Mouse (Mus musculus) brain, embryonic 14.5 days (tissue): ENCODE results near the gene Ogdhl. TPM values are rescaled to one million over a fixed set of nuclear protein-coding genes. Genes with fewer than 3 reads are reported as not detected.
A peak's percentile ranks its signal among the peaks of the same experiment; 100 is the strongest.

Experiments used
- DNase-seq: peaks from one replicate; pipeline ENCODE4 v3.0.0-alpha.2; 2011; ENCODE audit warnings: low read depth
- CTCF ChIP-seq: fragments of 200-500 bp; IDR thresholded peaks from 2 replicates; pipeline ENCODE4 v1.5.1; 2012; ENCODE audit warnings: inconsistent platforms, mild to moderate bottlenecking, moderate library complexity, borderline replicate concordance; ENCODE audit not compliant: insufficient read depth, insufficient read length; ENCODE audit errors: extremely low read depth
- POLR2A ChIP-seq: fragments of 200-500 bp; IDR thresholded peaks from 2 replicates; pipeline ENCODE4 v1.6.1; 2012; ENCODE audit warnings: mild to moderate bottlenecking, inconsistent platforms, borderline replicate concordance; ENCODE audit not compliant: poor library complexity, insufficient read depth, insufficient read length, severe bottlenecking; ENCODE audit errors: extremely low read depth
- polyA plus RNA-seq: library from polyadenylated mRNA; depleted of rRNA; stranded (reverse); fragments of >200 nt; gene quantifications from 2 replicates; pipeline ENCODE4 v1.2.3, GENCODE M21; 2012; rRNA removed

Gene Ogdhl
- polyA plus RNA-seq, 1 experiment, result 27.5 TPM

DNA sequence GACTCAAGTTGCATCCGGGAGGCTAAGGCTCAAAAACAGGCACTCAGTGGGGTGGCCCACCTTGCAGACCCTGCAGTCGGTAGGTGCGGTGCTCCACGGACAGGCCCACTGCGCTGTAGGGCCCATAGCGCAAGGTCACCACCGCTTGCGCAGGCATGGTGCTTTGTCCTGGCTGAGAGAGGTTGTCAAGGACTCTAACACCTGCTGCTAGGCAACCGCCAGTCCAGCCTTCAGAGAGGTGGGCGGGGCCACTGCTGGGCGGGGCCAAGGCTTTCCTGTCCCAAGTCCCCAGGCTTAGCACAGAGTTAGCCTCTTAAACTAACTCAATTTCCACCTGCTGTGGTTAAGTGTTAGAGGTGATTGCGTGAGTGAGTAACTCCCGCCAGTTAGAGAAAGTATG, 66.4 kb downstream of the Ogdhl start, which contains the start of gene 1700024G13Rik:
Gene 1700024G13Rik, minus strand, starts transcription at position 196 of the 400 bp plus-strand sequence.
- DNase-seq, result peak; percentile 85
- no peak for TF ChIP-seq CTCF
- no peak for TF ChIP-seq POLR2A

Other genes starting within 250 kb of the Ogdhl start
- gene Oxnad1, start 236.6 kb upstream of the Ogdhl start, polyA plus RNA-seq, result 19.4 and 20.2 TPM in 2 replicates
- 43.6 and 48.6 TPM in 2 replicates for gene Dph3, start 236.3 kb upstream of the Ogdhl start, polyA plus RNA-seq
- gene Msmb, start 180.0 kb upstream of the Ogdhl start, polyA plus RNA-seq, result not detected in 2 replicates
- gene Ncoa4, start 162.2 kb upstream of the Ogdhl start, polyA plus RNA-seq, result 53.0 and 56.5 TPM in 2 replicates
- gene Timm23, start 120.1 kb upstream of the Ogdhl start, polyA plus RNA-seq, result 122 and 139 TPM in 2 replicates
- gene Parg, start 120.1 kb upstream of the Ogdhl start, polyA plus RNA-seq, result 14.4 and 22.0 TPM in 2 replicates
- 0.48 and 0.67 TPM in 2 replicates for gene 1700024G13Rik, start 66.4 kb downstream of the Ogdhl start, polyA plus RNA-seq
- 1.8 and 7.2 TPM in 2 replicates for gene Slc18a3, start 142.8 kb downstream of the Ogdhl start, polyA plus RNA-seq
- gene Chat, start 144.0 kb downstream of the Ogdhl start, polyA plus RNA-seq, result 0.57 and 1.6 TPM in 2 replicates
- gene Ercc6, start 191.5 kb downstream of the Ogdhl start, polyA plus RNA-seq, result 15.1 and 15.9 TPM in 2 replicates